Mouse (Mus musculus) ES-E14 (cell line): ENCODE data around the gene Mcidas. TPM values are rescaled to one million over a fixed set of nuclear protein-coding genes. Genes with fewer than 3 reads are reported as not detected.

Source experiments
- DNase-seq: peaks from one replicate; pipeline ENCODE4 v3.0.0-alpha.2; 2013; ENCODE audit warnings: low read depth, low spot score
- H3K27ac ChIP-seq: 2 replicates; pipeline ENCODE4 v1.5.1; 2012; ENCODE audit warnings: low read depth, mild to moderate bottlenecking, low read length, moderate library complexity, mixed read lengths; ENCODE audit not compliant: poor library complexity, insufficient read depth, severe bottlenecking
- H3K36me3 ChIP-seq: 2 replicates; pipeline ENCODE4 v1.6.1; 2012; ENCODE audit warnings: mild to moderate bottlenecking, low read length, moderate library complexity, mixed read lengths; ENCODE audit not compliant: control insufficient read depth, poor library complexity, insufficient read depth, severe bottlenecking
- H3K4me1 ChIP-seq, 2 experiments: fragments of 150-350 bp in 1 of 2; sonication (generic) in 1 of 2; 2 replicates each; pipeline ENCODE4 v1.6.1; 2012; ENCODE audit warnings: low read length in 2 of 2, mild to moderate bottlenecking in 1 of 2, mixed read lengths in 1 of 2; ENCODE audit not compliant: control insufficient read depth in 2 of 2, insufficient read depth in 2 of 2, poor library complexity in 1 of 2
- H3K4me3 ChIP-seq, 2 experiments: fragments of 150-350 bp in 1 of 2; sonication (generic) in 1 of 2; 2 replicates each; pipeline ENCODE4 v1.5.1; 2012; ENCODE audit warnings: low read length in 2 of 2, low read depth in 1 of 2, mild to moderate bottlenecking in 1 of 2, mixed read lengths in 1 of 2; ENCODE audit not compliant: insufficient read depth in 1 of 2, poor library complexity in 1 of 2, severe bottlenecking in 1 of 2
- H3K9ac ChIP-seq: 2 replicates; pipeline ENCODE4 v1.6.1; 2012; ENCODE audit warnings: low read depth, mild to moderate bottlenecking, low read length, mixed read lengths; ENCODE audit not compliant: poor library complexity, insufficient read depth, severe bottlenecking
- H3K9me3 ChIP-seq: fragments of 150-350 bp; sonication (generic); 2 replicates; pipeline ENCODE4 v1.6.1; 2012; ENCODE audit warnings: low read depth, mild to moderate bottlenecking, low read length; ENCODE audit not compliant: control insufficient read depth, insufficient read depth
- CHD2 ChIP-seq: IDR thresholded peaks from 2 replicates; pipeline ENCODE4 v1.6.1; 2014; ENCODE audit warnings: mild to moderate bottlenecking, low read depth, low read length, inconsistent platforms
- HCFC1 ChIP-seq: IDR thresholded peaks from 2 replicates; pipeline ENCODE4 v1.6.1; 2012; ENCODE audit warnings: low read length, inconsistent platforms, borderline replicate concordance; ENCODE audit not compliant: insufficient read depth
- MAFK ChIP-seq: IDR thresholded peaks from 2 replicates; pipeline ENCODE4 v1.6.1; 2014; ENCODE audit warnings: mild to moderate bottlenecking, low read depth, low read length, inconsistent platforms; ENCODE audit not compliant: insufficient read depth
- ZC3H11A ChIP-seq: IDR thresholded peaks from 2 replicates; pipeline ENCODE4 v1.6.1; 2012; ENCODE audit warnings: low read depth, mild to moderate bottlenecking, inconsistent platforms, low read length, borderline replicate concordance
- ZNF384 ChIP-seq: IDR thresholded peaks from 2 replicates; pipeline ENCODE4 v1.6.1; 2012; ENCODE audit warnings: low read depth, low read length, inconsistent platforms
- in situ Hi-C, 2 experiments: fragments of 600-800 bp; cut with MboI; formaldehyde crosslinking; loops; one replicate each; pipeline ENCODE4 v1.15.1; 2025; ENCODE audit warnings: low sequenced_read_pairs in 2 of 2, inconsistent platforms in 1 of 2; ENCODE audit not compliant: unreplicated experiment in 2 of 2
- total RNA-seq: library from RNA; depleted of rRNA; stranded (reverse); fragments of 300-350 nt; gene quantifications from 2 replicates; pipeline ENCODE4 v1.2.3, GENCODE M21; 2012

Gene Mcidas
- total RNA-seq, 1 experiment, result not detected

- no peak overlapping the region for H3K27ac ChIP-seq
- no peak for DNase-seq
- no peaks in the 10 kb centered on the region for H3K36me3 ChIP-seq
- no peak overlapping the region for H3K4me3 ChIP-seq
- TF ChIP-seq MAFK, result no peak
- TF ChIP-seq HCFC1, result no peak
- TF ChIP-seq CHD2, result no peak
- TF ChIP-seq ZC3H11A, result no peak
- no peak for TF ChIP-seq ZNF384
- in situ Hi-C loops, result loop anchor here in 1 of 2 experiments (10.0 kb wide), 1 partner anchor 210 kb away; no protein-coding TSS in a partner anchor
- no peak overlapping the region for H3K9ac ChIP-seq
- peaks cover 0 to 2% of the 10 kb centered on the region in 2 experiments; a peak in 1 of 4 replicates for H3K4me1 ChIP-seq
- H3K9me3 ChIP-seq, result no peaks in the 10 kb centered on the region
Observed at GRCm38 (mm10) chr13:113044876-113045275, 51.2 kb downstream of the Mcidas start.

GRCm38 (mm10) chr13:113045458-113046110, 51.9 kb downstream of the Mcidas start:
- Histone ChIP-seq H3K9ac (no peak overlapping the region), H3K27ac (no peak overlapping the region), H3K4me1 (peaks cover 0 to 2% of the 10 kb centered on the region in 2 experiments; a peak in 1 of 4 replicates), H3K9me3 (no peaks in the 10 kb centered on the region), H3K36me3 (no peaks in the 10 kb centered on the region), H3K4me3 (peak overlapping the region; percentile 61 to 66)
- in situ Hi-C loops, result loop anchor here in 1 of 2 experiments (10.0 kb wide), 1 partner anchor 209 kb away; no protein-coding TSS in a partner anchor
- no peak for DNase-seq
- TF ChIP-seq ZC3H11A (no peak), ZNF384 (no peak), HCFC1 (no peak), MAFK (no peak), CHD2 (no peak)

GRCm38 (mm10) chr13:113046211-113046883, 52.7 kb downstream of the Mcidas start, which contains the start of gene Gpx8:
Gpx8 (minus strand) TSS chr13:113046410.
- H3K27ac ChIP-seq, result no peak within 1 kb of the TSS
- peak within 1 kb of the TSS; percentile 65; the same call in 1 of the 2 replicates for H3K9ac ChIP-seq
- in situ Hi-C loops, result loop anchor here in 1 of 2 experiments (10.0 kb wide), 1 partner anchor 208 kb away; no protein-coding TSS in a partner anchor
- no peaks in the 10 kb centered on the region for H3K36me3 ChIP-seq
- peak within 1 kb of the TSS; percentile 61 to 66 for H3K4me3 ChIP-seq
- peak; percentile 38 for DNase-seq
- no peaks in the 10 kb centered on the region; a peak in 1 of 4 replicates for H3K4me1 ChIP-seq
- no peaks in the 10 kb centered on the region for H3K9me3 ChIP-seq
- no peak for TF ChIP-seq HCFC1
- 0 out of 2 replicates have a peak, but pooled peaks have one; percentile 32 for TF ChIP-seq ZC3H11A
- peak; percentile 78; the same call in 1 of the 2 replicates for TF ChIP-seq ZNF384
- TF ChIP-seq CHD2, result no peak
- no peak for TF ChIP-seq MAFK

- TF ChIP-seq MAFK, result no peak
- H3K9ac ChIP-seq, result no peak overlapping the region
- no peak overlapping the region for H3K27ac ChIP-seq
- no peaks in the 10 kb centered on the region for H3K4me1 ChIP-seq
- no peaks in the 10 kb centered on the region for H3K36me3 ChIP-seq
- DNase-seq, result no peak
- H3K9me3 ChIP-seq, result no peaks in the 10 kb centered on the region
- H3K4me3 ChIP-seq, result no peak overlapping the region
- in situ Hi-C loops, result loop anchor here in 1 of 2 experiments (10.0 kb wide), 1 partner anchor 208 kb away; no protein-coding TSS in a partner anchor
Observed at GRCm38 (mm10) chr13:113047018-113047417, 53.4 kb downstream of the Mcidas start.
